Mouse (Mus musculus) cortical plate, adult 2 months (tissue): ENCODE data around the gene Hps6.

Experiments
- CTCF ChIP-seq: fragments of 200-500 bp; IDR thresholded peaks from 2 replicates; pipeline ENCODE4 v1.5.1; 2011; ENCODE audit warnings: mild to moderate bottlenecking, control low read depth, low read length; ENCODE audit not compliant: insufficient read depth; ENCODE audit errors: extremely low read depth
- POLR2A ChIP-seq: fragments of 200-500 bp; IDR thresholded peaks from 2 replicates; pipeline ENCODE4 v1.6.1; 2011; ENCODE audit warnings: mild to moderate bottlenecking, low read length, control low read depth; ENCODE audit not compliant: insufficient read depth; ENCODE audit errors: extremely low read depth

DNA sequence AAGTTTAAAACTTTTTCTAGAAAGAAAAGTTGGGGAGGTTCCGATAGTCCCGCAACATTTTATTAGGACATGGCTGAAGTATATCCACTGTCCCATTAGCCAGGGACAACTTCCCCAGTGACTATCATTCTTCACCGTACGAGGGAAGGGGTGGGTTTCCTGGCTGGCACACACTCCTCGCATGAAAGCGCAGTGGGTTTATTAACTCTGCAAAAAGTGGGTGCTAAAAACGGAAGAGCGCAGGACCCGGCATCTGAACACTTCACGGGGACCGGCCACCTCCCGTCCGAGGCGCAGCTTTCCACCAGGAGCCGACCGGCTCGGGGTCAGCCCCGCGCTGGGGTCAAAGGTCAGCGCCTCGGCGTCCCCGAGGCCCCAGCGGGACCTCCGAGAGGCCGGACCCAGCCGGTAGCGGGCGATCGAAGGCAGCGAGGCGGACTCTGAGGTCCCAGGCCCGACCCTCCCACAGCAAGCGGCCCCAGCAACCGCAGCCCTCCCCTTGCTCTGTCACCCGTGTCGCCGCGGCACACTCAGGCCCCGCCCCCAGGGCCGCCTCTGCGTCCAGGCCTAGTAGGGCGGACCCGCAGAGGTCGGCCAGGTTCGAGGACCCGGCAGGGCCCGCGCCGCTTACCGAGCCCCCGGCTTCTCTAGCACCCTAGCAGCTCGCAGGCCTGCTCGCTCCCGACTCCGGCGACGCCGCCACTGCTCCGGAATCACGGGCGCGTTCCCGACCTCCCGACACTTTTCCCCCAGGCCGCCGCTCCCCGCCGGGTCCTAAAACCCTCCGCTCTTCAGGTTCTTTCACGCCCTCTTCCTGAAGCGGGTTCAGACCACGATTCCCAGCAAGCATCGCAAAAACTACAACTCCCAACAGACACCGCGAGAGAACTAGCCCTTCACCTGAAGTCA, 5.3 kb upstream of the Hps6 start, which contains the start of gene Armh3:
- no peak for TF ChIP-seq CTCF
- peak; percentile 74 for TF ChIP-seq POLR2A
